Mouse (Mus musculus) forebrain, embryonic 16.5 days (tissue): Measurements from ENCODE around the gene Cchcr1. TPM values are rescaled to one million over a fixed set of nuclear protein-coding genes. Genes with fewer than 3 reads are reported as not detected.

Experiments used
- ATAC-seq: fragments of 200-750 bp; cut with Nextera tagmentation; 2 replicates; pipeline ENCODE4 v1.8.0; 2017; ENCODE audit warnings: mild to moderate bottlenecking, moderate library complexity
- H3K27ac ChIP-seq: fragments of 300-500 bp; sonication (generic); 2 replicates; pipeline ENCODE4 v1.5.1; 2014; ENCODE audit warnings: low read length, control low read depth
- H3K27me3 ChIP-seq: fragments of 300-500 bp; sonication (generic); replicated peaks from 2 replicates; pipeline ENCODE4 v1.6.1; 2014; ENCODE audit warnings: low read length; ENCODE audit not compliant: control insufficient read depth, insufficient read depth
- H3K36me3 ChIP-seq: fragments of 300-500 bp; sonication (generic); 2 replicates; pipeline ENCODE4 v1.6.1; 2014; ENCODE audit not compliant: control insufficient read depth, insufficient read depth
- H3K4me1 ChIP-seq: fragments of 300-500 bp; sonication (generic); replicated peaks from 2 replicates; pipeline ENCODE4 v1.6.1; 2014; ENCODE audit warnings: low read length; ENCODE audit not compliant: control insufficient read depth, insufficient read depth
- H3K4me2 ChIP-seq: fragments of 300-500 bp; sonication (generic); 2 replicates; pipeline ENCODE4 v1.6.1; 2014; ENCODE audit warnings: mild to moderate bottlenecking, low read length, control low read depth
- H3K4me3 ChIP-seq: fragments of 300-500 bp; sonication (generic); replicated peaks from 2 replicates; pipeline ENCODE4 v1.5.1; 2014; ENCODE audit warnings: mild to moderate bottlenecking, low read length, control low read depth
- H3K9ac ChIP-seq: fragments of 300-500 bp; sonication (generic); replicated peaks from 2 replicates; pipeline ENCODE4 v1.6.1; 2014; ENCODE audit warnings: low read depth, low read length, control low read depth
- H3K9me3 ChIP-seq: fragments of 300-500 bp; sonication (generic); 2 replicates; pipeline ENCODE4 v1.6.1; 2016; ENCODE audit warnings: low read length; ENCODE audit not compliant: control insufficient read depth
- WGBS: fragments of 180-500 bp; shearing (Covaris S2); extraction: QIAGEN DNeasy Blood & Tissue Kit; methylation state at CpG from one replicate; pipeline ENCODE4 v1.1.7; 2014; 5-methylcytosine and 5-hydroxymethylcytosine counted together
- polyA plus RNA-seq: library from polyadenylated mRNA; unstranded; fragments of >200 nt; fragmentation: Nextera tagmentation; extraction: Ambion mirVana; gene quantifications from 2 replicates; pipeline ENCODE4 v1.2.1, GENCODE M21; 2015

Cchcr1 gene
- polyA plus RNA-seq, 1 experiment from 2014 or later, result 8.8 TPM

GRCm38 (mm10) chr17:35558216-35558615 is 41.3 kb downstream of the Cchcr1 start:
- H3K4me3 ChIP-seq, result no peak overlapping the region
- no peak overlapping the region for H3K4me2 ChIP-seq
- ATAC-seq, result no peak
- WGBS, result 57% methylated on average over 8 of the region's 8 CpGs
- H3K9me3 ChIP-seq, result no peaks in the 10 kb centered on the region
- no peak overlapping the region for H3K9ac ChIP-seq
- H3K27ac ChIP-seq, result no peak overlapping the region
- no peaks in the 10 kb centered on the region for H3K27me3 ChIP-seq
- H3K4me1 ChIP-seq, result no peaks in the 10 kb centered on the region
- no peaks in the 10 kb centered on the region for H3K36me3 ChIP-seq

- H3K9me3 ChIP-seq, result no peaks in the 10 kb centered on the region
- no peak within 1 kb of the TSS for H3K4me2 ChIP-seq
- no peak for ATAC-seq
- no peak within 1 kb of the TSS for H3K9ac ChIP-seq
- 50% methylated on average over 3 of the region's 3 CpGs for WGBS
- H3K36me3 ChIP-seq, result no peaks in the 10 kb centered on the region
- H3K27me3 ChIP-seq, result 0 out of 2 replicates have a peak, but pooled peaks cover 5% of the 10 kb centered on the region
- peaks cover 10% of the 10 kb centered on the region for H3K4me1 ChIP-seq
- no peak within 1 kb of the TSS for H3K4me3 ChIP-seq
- no peak within 1 kb of the TSS for H3K27ac ChIP-seq
These were observed 50.2 kb downstream of the Cchcr1 start, which contains the start of gene 2300002M23Rik for GRCm38 (mm10) chr17:35567150-35567549. TSS of gene 2300002M23Rik (plus strand) at chr17:35567450.

GRCm38 (mm10) chr17:35567767-35568166 is 50.9 kb downstream of the Cchcr1 start:
- no peak overlapping the region for H3K4me3 ChIP-seq
- no peak overlapping the region for H3K27ac ChIP-seq
- ATAC-seq, result no peak
- H3K9ac ChIP-seq, result no peak overlapping the region
- H3K36me3 ChIP-seq, result no peaks in the 10 kb centered on the region
- 23% methylated on average over 9 of the region's 9 CpGs for WGBS
- H3K4me2 ChIP-seq, result no peak overlapping the region
- peaks cover 10% of the 10 kb centered on the region for H3K4me1 ChIP-seq
- 0 out of 2 replicates have a peak, but pooled peaks cover 5% of the 10 kb centered on the region for H3K27me3 ChIP-seq
- H3K9me3 ChIP-seq, result no peaks in the 10 kb centered on the region

- ATAC-seq, result peak; percentile 59
- H3K4me1 ChIP-seq, result peaks cover 10% of the 10 kb centered on the region
- 3% methylated on average over 28 of the region's 28 CpGs for WGBS
- H3K27me3 ChIP-seq, result 0 out of 2 replicates have a peak, but pooled peaks cover 5% of the 10 kb centered on the region
- H3K36me3 ChIP-seq, result no peaks in the 10 kb centered on the region
- H3K9me3 ChIP-seq, result no peaks in the 10 kb centered on the region
- no peak overlapping the region for H3K27ac ChIP-seq
- H3K4me3 ChIP-seq, result peak overlapping the region; percentile 34
- peak overlapping the region; percentile 62 for H3K4me2 ChIP-seq
- H3K9ac ChIP-seq, result peak overlapping the region; percentile 49
These were observed 52.4 kb downstream of the Cchcr1 start for GRCm38 (mm10) chr17:35569091-35569944.

- H3K27ac ChIP-seq, result no peak overlapping the region
- H3K27me3 ChIP-seq, result 0 out of 2 replicates have a peak, but pooled peaks cover 5% of the 10 kb centered on the region
- H3K4me1 ChIP-seq, result peaks cover 10% of the 10 kb centered on the region
- no peak overlapping the region for H3K4me2 ChIP-seq
- H3K36me3 ChIP-seq, result no peaks in the 10 kb centered on the region
- no peak overlapping the region for H3K9ac ChIP-seq
- H3K9me3 ChIP-seq, result no peaks in the 10 kb centered on the region
- WGBS, result 67% methylated on average over 14 of the region's 14 CpGs
- no peak for ATAC-seq
- no peak overlapping the region for H3K4me3 ChIP-seq
These were observed 53.9 kb downstream of the Cchcr1 start for GRCm38 (mm10) chr17:35570836-35571235.

- Histone ChIP-seq H3K27me3 (0 out of 2 replicates have a peak, but pooled peaks cover 5% of the 10 kb centered on the region), H3K27ac (no peak overlapping the region), H3K4me3 (no peak overlapping the region), H3K9me3 (no peaks in the 10 kb centered on the region), H3K4me1 (peaks cover 10% of the 10 kb centered on the region), H3K4me2 (no peak overlapping the region), H3K9ac (no peak overlapping the region), H3K36me3 (no peaks in the 10 kb centered on the region)
- ATAC-seq, result no peak
- 97% methylated on average over 7 of the region's 7 CpGs for WGBS
These were observed 54.6 kb downstream of the Cchcr1 start for GRCm38 (mm10) chr17:35571477-35571876.

- no peak overlapping the region for H3K9ac ChIP-seq
- no peaks in the 10 kb centered on the region for H3K27me3 ChIP-seq
- 19% methylated on average over 6 of the region's 6 CpGs for WGBS
- H3K4me3 ChIP-seq, result no peak overlapping the region
- H3K4me1 ChIP-seq, result no peaks in the 10 kb centered on the region
- H3K4me2 ChIP-seq, result no peak overlapping the region
- no peak overlapping the region for H3K27ac ChIP-seq
- no peaks in the 10 kb centered on the region for H3K9me3 ChIP-seq
- no peaks in the 10 kb centered on the region for H3K36me3 ChIP-seq
- no peak for ATAC-seq
These were observed 61.3 kb downstream of the Cchcr1 start for GRCm38 (mm10) chr17:35578211-35578610.

Other genes with a start within 250 kb of the Cchcr1 start
- 0.43 and 0.47 TPM in 2 replicates for gene H2-Q1, start 196.7 kb upstream of the Cchcr1 start, polyA plus RNA-seq
- 1.4 and 3.3 TPM in 2 replicates for gene H2-Q2, start 174.9 kb upstream of the Cchcr1 start, polyA plus RNA-seq
- 0.65 TPM in 2 replicates for gene H2-Q4, start 137.5 kb upstream of the Cchcr1 start, polyA plus RNA-seq
- gene H2-Q6, start 92.2 kb upstream of the Cchcr1 start, polyA plus RNA-seq, result 0.36 and 0.60 TPM in 2 replicates
- 0.99 and 3.1 TPM in 2 replicates for gene H2-Q7, start 77.9 kb upstream of the Cchcr1 start, polyA plus RNA-seq
- gene H2-Q10, start 47.0 kb upstream of the Cchcr1 start, polyA plus RNA-seq, result 0.14 TPM in 1 of 2 replicates, not detected in the other
- not detected in 2 replicates for gene Pou5f1, start 11.1 kb upstream of the Cchcr1 start, polyA plus RNA-seq
- 31.8 and 34.2 TPM in 2 replicates for gene Tcf19, start 276 bp upstream of the Cchcr1 start, polyA plus RNA-seq
- 1.4 and 1.7 TPM in 2 replicates for gene Psors1c2, start 16.1 kb downstream of the Cchcr1 start, polyA plus RNA-seq
- not detected in 2 replicates for gene Cdsn, start 35.0 kb downstream of the Cchcr1 start, polyA plus RNA-seq
- not detected in 2 replicates for gene 2300002M23Rik, start 50.4 kb downstream of the Cchcr1 start, polyA plus RNA-seq
- gene Sfta2, start 84.4 kb downstream of the Cchcr1 start, polyA plus RNA-seq, result not detected in 2 replicates
- not detected in 2 replicates for gene Gm9573, start 109.5 kb downstream of the Cchcr1 start, polyA plus RNA-seq
- gene Mucl3, start 126.6 kb downstream of the Cchcr1 start, polyA plus RNA-seq, result 0.08 TPM in 1 of 2 replicates, not detected in the other
- 19.0 and 19.8 TPM in 2 replicates for gene Vars2, start 150.5 kb downstream of the Cchcr1 start, polyA plus RNA-seq
- 34.6 and 35.3 TPM in 2 replicates for gene Gtf2h4, start 156.6 kb downstream of the Cchcr1 start, polyA plus RNA-seq
- 113 and 116 TPM in 2 replicates for gene Ddr1, start 187.5 kb downstream of the Cchcr1 start, polyA plus RNA-seq